Mouse (Mus musculus): ENCODE measurements at regions not wholly inside any gene's neighbourhood (a gene's known extent, or its start where the extent isn't known, plus 50 kb on each side); places are given as distances from the start of the nearest gene placed in this dataset.

DNA sequence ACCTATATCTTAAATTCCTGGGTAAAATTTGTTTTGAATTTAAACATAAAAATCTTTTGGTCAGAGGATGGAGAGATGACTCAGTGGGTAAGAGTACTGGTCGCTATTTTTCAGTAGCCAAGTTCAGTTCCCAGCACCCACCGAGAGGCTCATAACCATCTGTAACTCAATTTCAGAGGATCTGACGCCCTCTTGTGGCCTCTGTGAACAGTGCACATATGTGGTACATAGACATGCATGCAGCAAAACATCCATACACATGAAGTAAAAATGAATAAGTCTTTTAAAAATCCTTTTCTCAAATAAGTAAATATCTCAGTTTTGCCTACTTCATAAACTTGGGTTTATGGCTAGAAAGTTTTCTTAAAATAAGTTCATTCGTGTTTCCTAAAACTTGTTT lies 163.4 kb upstream of the Kbtbd8 start:
- Histone ChIP-seq H3K27ac (ENCODE audit: low read depth, low read length) (no peak overlapping the region), H3K9me3 (ENCODE audit: control insufficient read depth) (no peaks in the 10 kb centered on the region), H3K36me3 (ENCODE audit: control insufficient read depth, insufficient read depth) (no peaks in the 10 kb centered on the region), H3K4me3 (ENCODE audit: low read depth, low read length) (no peak overlapping the region), H3K4me2 (replicated peaks; ENCODE audit: low read depth) (no peak overlapping the region), H3K4me1 (replicated peaks; ENCODE audit: control insufficient read depth, insufficient read depth, low read length) (no peaks in the 10 kb centered on the region), H3K9ac (ENCODE audit: low read depth, low read length) (no peak overlapping the region), H3K27me3 (replicated peaks; ENCODE audit: control insufficient read depth, insufficient read depth, low read length) (no peaks in the 10 kb centered on the region)
- TF ChIP-seq CTCF (IDR thresholded peaks at IDR 0.05; ENCODE audit: low read depth): peak; percentile 31
- no peak for ATAC-seq
- 78% methylated on average over 4 of the region's 4 CpGs for WGBS

DNA sequence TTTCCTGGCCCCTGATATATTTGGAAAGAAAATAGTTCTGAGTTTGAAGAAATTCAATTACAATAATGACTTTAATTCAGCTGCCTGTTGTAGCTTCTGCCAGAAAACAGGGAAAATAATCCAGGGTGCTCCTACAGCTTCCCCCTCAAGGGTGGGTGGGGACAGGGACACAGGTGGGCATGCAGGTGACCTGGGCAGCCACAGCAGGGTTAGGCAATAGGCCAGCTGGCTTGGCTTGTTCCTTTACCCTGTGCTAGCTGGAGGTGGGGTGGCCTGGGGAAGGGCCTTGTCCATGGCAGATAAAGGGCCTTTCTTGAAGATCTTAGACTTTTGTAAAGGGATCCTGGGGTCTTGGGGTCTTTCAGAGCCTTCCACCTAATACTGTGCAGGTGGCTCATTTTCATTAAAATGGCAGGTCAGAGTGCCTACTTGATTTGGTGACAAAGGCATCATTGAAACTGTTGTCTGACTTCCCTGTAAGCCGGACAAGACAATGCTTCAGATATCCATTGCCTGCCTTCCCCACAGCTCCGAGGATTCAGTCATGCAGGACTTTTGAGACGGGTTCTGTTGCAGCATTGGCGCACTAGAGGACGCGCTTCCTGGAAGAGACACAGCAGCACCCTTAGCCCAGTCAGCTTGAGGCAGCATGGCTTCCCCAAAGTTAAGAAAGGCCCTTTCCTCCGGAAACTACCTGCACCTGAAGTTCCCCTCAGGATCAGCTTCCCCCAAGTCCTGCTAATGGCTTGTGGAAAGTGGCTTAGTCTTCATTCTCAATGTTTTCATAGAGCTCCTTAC lies 164.9 kb upstream of the Kbtbd8 start:
- H3K36me3 ChIP-seq (ENCODE audit: control insufficient read depth, insufficient read depth): no peaks in the 10 kb centered on the region
- no peak overlapping the region for H3K27ac ChIP-seq (ENCODE audit: low read depth, low read length)
- H3K4me3 ChIP-seq (ENCODE audit: low read depth, low read length): no peak overlapping the region
- WGBS: 92% methylated on average over 7 of the region's 7 CpGs
- no peak overlapping the region for H3K9ac ChIP-seq (ENCODE audit: low read depth, low read length)
- no peak for TF ChIP-seq CTCF (IDR thresholded peaks at IDR 0.05; ENCODE audit: low read depth)
- H3K9me3 ChIP-seq (ENCODE audit: control insufficient read depth): no peaks in the 10 kb centered on the region
- no peaks in the 10 kb centered on the region for H3K27me3 ChIP-seq (replicated peaks; ENCODE audit: control insufficient read depth, insufficient read depth, low read length)
- ATAC-seq: no peak
- no peak overlapping the region for H3K4me2 ChIP-seq (replicated peaks; ENCODE audit: low read depth)
- no peaks in the 10 kb centered on the region for H3K4me1 ChIP-seq (replicated peaks; ENCODE audit: control insufficient read depth, insufficient read depth, low read length)

GRCm38 (mm10) chr6:94950944-94951343 lies 166.1 kb upstream of the Kbtbd8 start:
- ATAC-seq: no peak
- no peak for TF ChIP-seq CTCF (IDR thresholded peaks at IDR 0.05; ENCODE audit: low read depth)
- Histone ChIP-seq H3K4me3 (ENCODE audit: low read depth, low read length) (no peak overlapping the region), H3K9me3 (ENCODE audit: control insufficient read depth) (no peaks in the 10 kb centered on the region), H3K9ac (ENCODE audit: low read depth, low read length) (no peak overlapping the region), H3K36me3 (ENCODE audit: control insufficient read depth, insufficient read depth) (no peaks in the 10 kb centered on the region), H3K4me2 (replicated peaks; ENCODE audit: low read depth) (no peak overlapping the region), H3K27ac (ENCODE audit: low read depth, low read length) (no peak overlapping the region), H3K4me1 (replicated peaks; ENCODE audit: control insufficient read depth, insufficient read depth, low read length) (no peaks in the 10 kb centered on the region), H3K27me3 (replicated peaks; ENCODE audit: control insufficient read depth, insufficient read depth, low read length) (no peaks in the 10 kb centered on the region)
- WGBS: 79% methylated on average over 5 of the region's 5 CpGs

- no peaks in the 10 kb centered on the region for H3K36me3 ChIP-seq (ENCODE audit: control insufficient read depth, insufficient read depth)
- H3K9ac ChIP-seq (ENCODE audit: low read depth, low read length): no peak overlapping the region
- H3K4me3 ChIP-seq (ENCODE audit: low read depth, low read length): no peak overlapping the region
- no peak for ATAC-seq
- no peaks in the 10 kb centered on the region for H3K9me3 ChIP-seq (ENCODE audit: control insufficient read depth)
- H3K4me1 ChIP-seq (replicated peaks; ENCODE audit: control insufficient read depth, insufficient read depth, low read length): no peaks in the 10 kb centered on the region
- no peaks in the 10 kb centered on the region for H3K27me3 ChIP-seq (replicated peaks; ENCODE audit: control insufficient read depth, insufficient read depth, low read length)
- H3K27ac ChIP-seq (ENCODE audit: low read depth, low read length): no peak overlapping the region
- no peak overlapping the region for H3K4me2 ChIP-seq (replicated peaks; ENCODE audit: low read depth)
- 95% methylated on average over 2 of the region's 2 CpGs for WGBS
- TF ChIP-seq CTCF (IDR thresholded peaks at IDR 0.05; ENCODE audit: low read depth): no peak
Measured at GRCm38 (mm10) chr6:94950319-94950718, 166.7 kb upstream of the Kbtbd8 start.

DNA sequence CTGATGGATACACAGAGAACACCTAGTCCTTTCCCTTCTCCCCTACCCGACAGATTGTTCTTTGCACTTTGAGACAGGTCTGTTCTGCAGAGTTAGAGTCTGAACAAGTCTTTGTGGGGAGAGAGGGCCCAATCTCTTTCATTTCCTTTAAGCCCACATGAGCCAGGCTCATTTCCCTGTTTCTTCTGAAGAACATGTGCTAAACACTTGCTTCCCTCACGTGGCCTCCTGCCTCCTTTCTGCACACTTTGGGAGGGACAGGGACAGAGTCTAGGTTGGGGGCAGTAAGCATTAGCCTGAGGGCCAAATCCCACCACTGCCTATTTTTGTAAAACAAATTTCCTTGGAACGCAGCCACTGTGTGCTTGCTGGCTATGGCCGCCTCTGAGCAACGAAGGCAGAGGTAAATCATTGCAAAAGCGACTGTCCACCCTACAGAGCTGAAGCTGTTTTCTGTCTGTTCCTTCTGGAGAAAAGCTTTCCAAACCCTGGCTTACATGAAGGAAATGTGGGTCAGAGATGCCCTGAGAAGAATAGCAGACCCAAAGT lies 170.6 kb upstream of the Kbtbd8 start:
- no peaks in the 10 kb centered on the region for H3K9me3 ChIP-seq (ENCODE audit: control insufficient read depth)
- H3K9ac ChIP-seq (ENCODE audit: low read depth, low read length): no peak overlapping the region
- no peak for TF ChIP-seq CTCF (IDR thresholded peaks at IDR 0.05; ENCODE audit: low read depth)
- WGBS: 62% methylated on average over 6 of the region's 6 CpGs
- no peak overlapping the region for H3K4me2 ChIP-seq (replicated peaks; ENCODE audit: low read depth)
- no peaks in the 10 kb centered on the region for H3K4me1 ChIP-seq (replicated peaks; ENCODE audit: control insufficient read depth, insufficient read depth, low read length)
- no peak overlapping the region for H3K27ac ChIP-seq (ENCODE audit: low read depth, low read length)
- ATAC-seq: no peak
- H3K27me3 ChIP-seq (replicated peaks; ENCODE audit: control insufficient read depth, insufficient read depth, low read length): no peaks in the 10 kb centered on the region
- no peaks in the 10 kb centered on the region for H3K36me3 ChIP-seq (ENCODE audit: control insufficient read depth, insufficient read depth)
- H3K4me3 ChIP-seq (ENCODE audit: low read depth, low read length): no peak overlapping the region

- H3K27ac ChIP-seq (ENCODE audit: low read depth, low read length): no peak overlapping the region
- H3K4me1 ChIP-seq (replicated peaks; ENCODE audit: control insufficient read depth, insufficient read depth, low read length): no peaks in the 10 kb centered on the region
- TF ChIP-seq CTCF (IDR thresholded peaks at IDR 0.05; ENCODE audit: low read depth): no peak
- no peak overlapping the region for H3K4me2 ChIP-seq (replicated peaks; ENCODE audit: low read depth)
- H3K9ac ChIP-seq (ENCODE audit: low read depth, low read length): no peak overlapping the region
- no peaks in the 10 kb centered on the region for H3K36me3 ChIP-seq (ENCODE audit: control insufficient read depth, insufficient read depth)
- H3K4me3 ChIP-seq (ENCODE audit: low read depth, low read length): no peak overlapping the region
- no peak for ATAC-seq
- H3K27me3 ChIP-seq (replicated peaks; ENCODE audit: control insufficient read depth, insufficient read depth, low read length): no peaks in the 10 kb centered on the region
- no peaks in the 10 kb centered on the region for H3K9me3 ChIP-seq (ENCODE audit: control insufficient read depth)
- WGBS: 79% methylated on average over 5 of the region's 5 CpGs
Measured at GRCm38 (mm10) chr6:94945715-94946114, 171.3 kb upstream of the Kbtbd8 start.
